Mouse (Mus musculus): ENCODE measurements around the gene Mbd3. TPM values are rescaled to one million over a fixed set of nuclear protein-coding genes. Genes with fewer than 3 reads are reported as not detected.
A peak's percentile ranks its signal among the peaks of the same experiment; 100 is the strongest.

Mbd3 gene
- polyA plus RNA-seq, 1 experiment from 2014 or later, result 365 TPM

- H3K27ac ChIP-seq, result peak overlapping the region; percentile 54
- H3K9me3 ChIP-seq, result peaks cover 8% of the 10 kb centered on the region
- no peak for DNase-seq (ENCODE audit: low spot score)
- H3K27me3 ChIP-seq (ENCODE audit: insufficient read depth, poor library complexity, severe bottlenecking), result no peaks in the 10 kb centered on the region
- H3K36me3 ChIP-seq, result peaks cover 100% of the 10 kb centered on the region
- H3K4me1 ChIP-seq (replicated peaks), result peaks cover 16% of the 10 kb centered on the region
- H3K4me3 ChIP-seq, result no peak overlapping the region
- 95% methylated on average over 10 of the region's 10 CpGs for WGBS
Observed at GRCm38 (mm10) chr10:80420729-80421128, 21.4 kb upstream of the Mbd3 start.

DNA sequence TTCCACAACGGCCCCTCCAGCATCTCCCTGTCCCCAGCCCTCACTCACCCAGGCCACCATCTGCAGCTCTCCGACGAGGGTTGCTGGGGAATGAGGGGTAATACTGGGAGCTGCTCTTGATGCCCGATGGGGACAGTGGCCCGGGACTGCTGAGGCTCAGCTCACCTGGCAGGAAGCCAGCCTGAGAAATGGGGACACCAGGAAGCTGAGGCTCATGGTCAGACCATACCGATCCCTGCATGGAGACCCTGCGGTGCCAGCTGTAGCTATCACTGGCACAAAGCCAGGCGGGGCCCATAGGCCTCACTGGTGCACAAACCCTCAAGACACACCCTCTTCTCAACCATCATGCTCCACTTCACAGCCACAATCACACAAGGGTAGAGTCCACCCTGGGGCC, 20.1 kb upstream of the Mbd3 start:
- DNase-seq (ENCODE audit: low spot score), result no peak
- WGBS, result 95% methylated on average over 8 of the region's 8 CpGs
- Histone ChIP-seq H3K4me3 (no peak overlapping the region; the same call in 1 of the 2 replicates), H3K4me1 (replicated peaks) (peaks cover 16% of the 10 kb centered on the region), H3K27ac (no peak overlapping the region), H3K36me3 (peaks cover 100% of the 10 kb centered on the region), H3K27me3 (ENCODE audit: insufficient read depth, poor library complexity, severe bottlenecking) (no peaks in the 10 kb centered on the region), H3K9me3 (no peaks in the 10 kb centered on the region)

DNA sequence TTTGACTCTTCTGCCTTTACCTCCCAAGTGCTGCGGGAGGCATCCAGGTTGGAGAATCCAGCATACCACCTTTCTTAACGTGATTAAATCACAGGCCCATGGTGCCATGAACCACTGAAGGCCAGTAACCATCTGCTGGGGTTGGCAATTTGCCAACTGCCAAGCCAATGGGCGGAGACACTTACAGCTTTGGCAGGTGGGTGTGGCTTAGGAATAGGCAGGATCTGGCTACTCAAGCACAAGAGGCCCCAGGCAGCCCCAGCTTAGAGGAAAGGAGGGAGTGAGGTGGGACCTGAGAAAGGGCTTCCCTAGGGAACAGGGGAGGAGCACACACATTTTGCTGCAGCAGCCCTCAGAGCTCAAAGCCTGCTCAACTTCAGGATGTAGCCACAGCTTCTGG, 19.0 kb upstream of the Mbd3 start:
- DNase-seq (ENCODE audit: low spot score), result no peak
- Histone ChIP-seq H3K27me3 (ENCODE audit: insufficient read depth, poor library complexity, severe bottlenecking) (no peaks in the 10 kb centered on the region), H3K36me3 (peaks cover 100% of the 10 kb centered on the region), H3K4me3 (no peak overlapping the region), H3K9me3 (no peaks in the 10 kb centered on the region), H3K27ac (no peak overlapping the region), H3K4me1 (replicated peaks) (peaks cover 6% of the 10 kb centered on the region)
- WGBS, result 91% methylated on average over 3 of the region's 3 CpGs

- Histone ChIP-seq H3K9me3 (no peaks in the 10 kb centered on the region), H3K27me3 (ENCODE audit: insufficient read depth, poor library complexity, severe bottlenecking) (no peaks in the 10 kb centered on the region), H3K4me3 (no peak overlapping the region), H3K27ac (no peak overlapping the region), H3K36me3 (peaks cover 100% of the 10 kb centered on the region), H3K4me1 (replicated peaks) (0 out of 2 replicates have a peak, but pooled peaks cover 4% of the 10 kb centered on the region)
- DNase-seq (ENCODE audit: low spot score), result no peak
- 93% methylated on average over 1 of the region's 1 CpGs for WGBS
Observed at GRCm38 (mm10) chr10:80417841-80418240, 18.5 kb upstream of the Mbd3 start.

GRCm38 (mm10) chr10:80417371-80417770, 18.0 kb upstream of the Mbd3 start:
- Histone ChIP-seq H3K4me1 (replicated peaks) (0 out of 2 replicates have a peak, but pooled peaks cover 4% of the 10 kb centered on the region), H3K27me3 (ENCODE audit: insufficient read depth, poor library complexity, severe bottlenecking) (no peaks in the 10 kb centered on the region), H3K27ac (no peak overlapping the region), H3K36me3 (peaks cover 100% of the 10 kb centered on the region), H3K4me3 (no peak overlapping the region), H3K9me3 (no peaks in the 10 kb centered on the region)
- 93% methylated on average over 10 of the region's 10 CpGs for WGBS
- DNase-seq (ENCODE audit: low spot score), result no peak

DNA sequence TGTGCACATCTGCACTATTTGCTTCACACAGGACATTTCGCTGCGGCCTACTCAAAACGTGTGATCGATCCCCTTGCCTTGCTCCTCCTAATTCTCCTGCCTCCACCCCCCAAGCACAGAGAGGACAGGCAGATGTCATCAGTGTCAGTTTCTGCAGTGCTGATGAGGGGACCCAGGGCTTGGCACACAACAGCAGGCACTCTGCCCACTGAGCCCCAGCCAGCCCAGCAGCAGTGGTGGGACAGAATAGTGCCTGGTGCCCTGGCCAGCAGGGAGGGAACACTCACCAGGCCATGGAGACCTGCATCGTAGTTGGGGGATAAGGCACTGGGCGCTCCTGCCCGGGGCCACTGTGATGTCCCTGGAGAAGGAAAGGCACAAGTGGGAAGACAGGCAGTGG, 16.2 kb upstream of the Mbd3 start:
- 0 out of 2 replicates have a peak, but pooled peaks cover 4% of the 10 kb centered on the region for H3K4me1 ChIP-seq (replicated peaks)
- H3K27me3 ChIP-seq (ENCODE audit: insufficient read depth, poor library complexity, severe bottlenecking), result no peaks in the 10 kb centered on the region
- no peak overlapping the region for H3K4me3 ChIP-seq
- peaks cover 100% of the 10 kb centered on the region for H3K36me3 ChIP-seq
- 91% methylated on average over 7 of the region's 7 CpGs for WGBS
- H3K27ac ChIP-seq, result no peak overlapping the region
- no peak for DNase-seq (ENCODE audit: low spot score)
- H3K9me3 ChIP-seq, result no peaks in the 10 kb centered on the region

- Histone ChIP-seq H3K4me1 (replicated peaks) (peaks cover 14% of the 10 kb centered on the region), H3K9me3 (no peaks in the 10 kb centered on the region), H3K4me3 (peak overlapping the region; percentile 11), H3K27ac (no peak overlapping the region; the same call in 1 of the 2 replicates), H3K36me3 (peaks cover 92% of the 10 kb centered on the region), H3K27me3 (ENCODE audit: insufficient read depth, poor library complexity, severe bottlenecking) (no peaks in the 10 kb centered on the region)
- WGBS, result 91% methylated on average over 44 of the region's 44 CpGs
- DNase-seq (ENCODE audit: low spot score), result no peak
Observed at GRCm38 (mm10) chr10:80412656-80413541, 13.5 kb upstream of the Mbd3 start.

DNA sequence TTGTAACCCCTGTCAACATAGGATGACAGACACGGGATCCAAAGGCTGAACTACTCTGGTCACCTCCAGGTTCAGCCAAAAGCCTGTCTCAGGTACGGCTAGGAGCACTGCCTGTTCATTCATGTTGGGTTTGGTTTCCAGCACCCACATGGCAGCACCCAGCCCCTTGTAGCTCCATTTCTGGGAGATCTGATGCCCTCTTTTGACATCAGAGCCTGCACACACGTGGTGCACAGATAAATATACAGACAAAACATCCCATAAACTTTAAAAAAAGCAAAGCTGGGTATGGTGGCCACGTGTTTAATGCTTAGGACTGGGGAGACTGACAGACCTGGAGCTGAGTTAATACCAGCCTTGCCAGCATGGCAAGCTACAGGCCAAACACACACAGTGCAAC, 8.6 kb upstream of the Mbd3 start:
- peak overlapping the region; percentile 94; the same call in 1 of the 2 replicates for H3K4me3 ChIP-seq
- 56% methylated on average over 4 of the region's 4 CpGs for WGBS
- H3K4me1 ChIP-seq (replicated peaks), result peaks cover 47% of the 10 kb centered on the region
- peaks cover 6% of the 10 kb centered on the region; the same call in 1 of the 2 replicates for H3K9me3 ChIP-seq
- H3K27me3 ChIP-seq (ENCODE audit: insufficient read depth, poor library complexity, severe bottlenecking), result no peaks in the 10 kb centered on the region
- H3K27ac ChIP-seq, result 0 out of 2 replicates have a peak overlapping the region, but pooled peaks have one; percentile 85
- H3K36me3 ChIP-seq, result peaks cover 62% of the 10 kb centered on the region
- no peak for DNase-seq (ENCODE audit: low spot score)

DNA sequence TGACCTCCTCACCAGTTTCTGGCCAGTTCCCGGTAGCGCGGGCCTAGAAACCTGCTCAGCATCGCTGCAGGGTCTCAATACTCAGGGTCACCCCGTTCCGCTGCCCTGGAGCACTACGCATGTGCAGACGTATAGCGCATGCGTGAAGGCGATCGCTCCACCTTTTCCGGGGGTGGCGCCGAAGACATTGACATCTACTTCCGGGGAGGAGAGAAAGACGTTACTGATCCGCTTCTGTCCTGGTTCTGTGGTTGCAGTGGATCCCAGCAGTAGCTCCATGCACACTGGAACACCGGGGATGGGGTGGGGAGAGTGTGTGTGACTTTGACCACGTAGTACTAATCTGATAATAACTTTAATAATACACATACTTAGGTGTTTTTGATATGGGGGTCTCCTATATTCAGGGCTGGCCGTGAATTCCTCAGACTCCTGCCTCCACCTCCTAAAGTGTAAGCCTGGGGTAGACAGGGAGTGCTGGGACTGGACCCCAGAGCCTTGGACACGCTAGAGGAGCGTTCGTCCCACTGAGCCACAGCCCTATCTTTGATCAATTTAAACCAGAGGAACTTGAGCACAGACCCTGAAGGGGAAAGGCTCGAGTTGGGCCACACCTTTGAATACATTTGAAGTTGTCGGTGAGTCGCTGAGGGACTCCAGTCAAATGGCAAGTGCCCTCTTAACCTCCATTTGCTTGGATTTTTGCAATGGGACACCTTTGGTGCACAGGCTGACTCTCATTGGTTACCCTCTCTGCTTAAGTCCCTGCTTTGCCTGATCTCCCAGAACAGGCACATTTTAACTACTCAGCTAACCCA, 7.5 kb upstream of the Mbd3 start, which contains the start of gene Uqcr11:
Gene Uqcr11 (minus strand): TSS at position 147 of the 818 bp plus-strand sequence.
- H3K9me3 ChIP-seq, result peaks cover 6% of the 10 kb centered on the region; the same call in 1 of the 2 replicates
- peak within 1 kb of the TSS; percentile 94 for H3K4me3 ChIP-seq
- H3K36me3 ChIP-seq, result peaks cover 62% of the 10 kb centered on the region
- WGBS, result 2% methylated on average over 27 of the region's 27 CpGs
- DNase-seq (ENCODE audit: low spot score), result peak; percentile 93
- no peaks in the 10 kb centered on the region for H3K27me3 ChIP-seq (ENCODE audit: insufficient read depth, poor library complexity, severe bottlenecking)
- peak within 1 kb of the TSS; percentile 85 for H3K27ac ChIP-seq
- peaks cover 47% of the 10 kb centered on the region for H3K4me1 ChIP-seq (replicated peaks)

DNA sequence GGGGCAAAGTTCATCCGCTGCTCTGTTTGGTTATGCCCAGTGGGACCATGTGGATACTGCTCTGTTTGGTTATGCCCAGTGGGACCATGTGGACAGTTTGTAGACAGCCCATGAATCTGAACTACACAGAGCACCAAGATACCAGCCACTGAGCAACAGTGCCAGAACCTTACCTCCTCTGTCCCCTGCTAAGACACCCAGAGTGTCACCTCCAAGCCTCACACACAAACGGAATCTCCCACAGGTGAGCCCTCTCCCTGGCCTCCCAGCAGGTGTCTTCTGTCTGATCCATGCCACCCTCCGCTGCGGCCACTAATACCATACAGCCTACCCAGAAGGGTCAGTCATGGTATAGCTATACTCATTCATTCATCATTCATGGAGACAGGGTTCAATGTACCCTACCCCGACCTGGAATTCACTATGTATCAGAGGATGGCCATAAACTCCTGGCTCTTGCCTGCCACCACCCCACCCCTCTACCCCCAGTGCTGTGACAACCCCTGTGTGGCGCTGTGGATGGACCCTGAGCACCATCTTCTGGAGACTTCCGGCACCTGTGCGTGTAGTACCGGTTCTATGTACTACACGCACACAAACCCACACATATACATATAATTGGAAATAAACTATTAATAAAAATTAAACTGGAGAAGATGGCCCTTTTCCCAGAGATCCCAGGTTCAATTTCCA, 6.3 kb upstream of the Mbd3 start:
- H3K9me3 ChIP-seq, result peaks cover 6% of the 10 kb centered on the region; the same call in 1 of the 2 replicates
- H3K27me3 ChIP-seq (ENCODE audit: insufficient read depth, poor library complexity, severe bottlenecking), result no peaks in the 10 kb centered on the region
- peaks cover 60% of the 10 kb centered on the region for H3K36me3 ChIP-seq
- 64% methylated on average over 10 of the region's 10 CpGs for WGBS
- H3K4me3 ChIP-seq, result peak overlapping the region; percentile 94
- peaks cover 54% of the 10 kb centered on the region for H3K4me1 ChIP-seq (replicated peaks)
- no peak for DNase-seq (ENCODE audit: low spot score)
- peak overlapping the region; percentile 85 for H3K27ac ChIP-seq

- H3K27me3 ChIP-seq (ENCODE audit: insufficient read depth, poor library complexity, severe bottlenecking), result no peaks in the 10 kb centered on the region
- DNase-seq (ENCODE audit: low spot score), result peak; percentile 39
- peaks cover 59% of the 10 kb centered on the region for H3K4me1 ChIP-seq (replicated peaks)
- peaks cover 6% of the 10 kb centered on the region; the same call in 1 of the 2 replicates for H3K9me3 ChIP-seq
- no peak overlapping the region for H3K4me3 ChIP-seq
- H3K27ac ChIP-seq, result no peak overlapping the region
- peaks cover 41% of the 10 kb centered on the region for H3K36me3 ChIP-seq
- 95% methylated on average over 4 of the region's 4 CpGs for WGBS
Observed at GRCm38 (mm10) chr10:80403044-80403692, 3.8 kb upstream of the Mbd3 start.

- Histone ChIP-seq H3K36me3 (peaks cover 58% of the 10 kb centered on the region), H3K9me3 (peaks cover 6% of the 10 kb centered on the region; the same call in 1 of the 2 replicates), H3K27ac (peak overlapping the region; percentile 100), H3K4me1 (replicated peaks) (peaks cover 55% of the 10 kb centered on the region), H3K4me3 (peak overlapping the region; percentile 88), H3K27me3 (ENCODE audit: insufficient read depth, poor library complexity, severe bottlenecking) (no peaks in the 10 kb centered on the region)
- 85% methylated on average over 4 of the region's 4 CpGs for WGBS
- DNase-seq (ENCODE audit: low spot score), result no peak
Observed at GRCm38 (mm10) chr10:80400704-80401161, 1.4 kb upstream of the Mbd3 start.
